In genomic region chr17:68422663-68423498, GRCm38 (mm10) we compare ENCODE assay signal across 16 mouse cellular contexts.
DNase-seq lines count a peak whose midpoint lies in the region; ATAC-seq and TF ChIP-seq lines count a peak whose summit lies in the region.
"Had no signal": no experiment of that assay in that cellular context is flagged by ENCODE, and none has a peak within 500 bp of the region (broad histone marks: within the 10 kb centered on the region; RNA-seq: fewer than 3 reads in every experiment).

No protein-coding gene starts in this region.

- H3K27ac ChIP-seq in hindbrain, embryonic 14.5 days, result 0 out of 2 replicates have a peak overlapping the region, but pooled peaks have one; percentile 43
- no peak overlapping the region for H3K27ac ChIP-seq in hindbrain, embryonic 11.5 days (ENCODE audit: low read depth, low read length)
- H3K27ac ChIP-seq in midbrain, embryonic 14.5 days (replicated peaks; ENCODE audit: low read depth, low read length), result no peak overlapping the region
- no peak overlapping the region for H3K27ac ChIP-seq in midbrain, embryonic 13.5 days
- H3K27ac ChIP-seq in intestine, postnatal 0 days (ENCODE audit: low read depth, low read length), result no peak overlapping the region
- H3K27ac ChIP-seq: embryonic facial prominence, embryonic 12.5 days; heart, embryonic 15.5 days; lung, embryonic 15.5 days; neural tube, embryonic 12.5 days had no signal

- H3K4me3 ChIP-seq in hindbrain, embryonic 14.5 days (replicated peaks; ENCODE audit: low read length), result no peak overlapping the region
- no peak overlapping the region for H3K4me3 ChIP-seq in hindbrain, embryonic 11.5 days (ENCODE audit: low read depth, low read length)
- no peak overlapping the region for H3K4me3 ChIP-seq in midbrain, embryonic 14.5 days (replicated peaks; ENCODE audit: low read depth, low read length)
- no peak overlapping the region for H3K4me3 ChIP-seq in midbrain, embryonic 13.5 days (replicated peaks)
- no peak overlapping the region for H3K4me3 ChIP-seq in intestine, postnatal 0 days (ENCODE audit: low read depth, low read length)
- H3K4me3 ChIP-seq: embryonic facial prominence, embryonic 12.5 days; heart, embryonic 15.5 days; lung, embryonic 15.5 days; neural tube, embryonic 12.5 days had no signal

- H3K4me2 ChIP-seq in hindbrain, embryonic 14.5 days (replicated peaks), result no peak overlapping the region
- H3K4me2 ChIP-seq in hindbrain, embryonic 11.5 days (replicated peaks; ENCODE audit: low read depth, low read length), result no peak overlapping the region
- H3K4me2 ChIP-seq in midbrain, embryonic 14.5 days (ENCODE audit: low read length), result no peak overlapping the region
- no peak overlapping the region for H3K4me2 ChIP-seq in midbrain, embryonic 13.5 days (replicated peaks)
- H3K4me2 ChIP-seq in intestine, postnatal 0 days (replicated peaks; ENCODE audit: low read depth), result no peak overlapping the region
- H3K4me2 ChIP-seq: embryonic facial prominence, embryonic 12.5 days; heart, embryonic 15.5 days; lung, embryonic 15.5 days; neural tube, embryonic 12.5 days had no signal

- no peaks in the 10 kb centered on the region for H3K27me3 ChIP-seq in hindbrain, embryonic 14.5 days (ENCODE audit: control insufficient read depth, insufficient read depth, low read length)
- no peaks in the 10 kb centered on the region for H3K27me3 ChIP-seq in hindbrain, embryonic 11.5 days (ENCODE audit: control insufficient read depth, insufficient read depth, low read length)
- no peaks in the 10 kb centered on the region for H3K27me3 ChIP-seq in midbrain, embryonic 14.5 days (ENCODE audit: control insufficient read depth, insufficient read depth, low read length)
- no peaks in the 10 kb centered on the region for H3K27me3 ChIP-seq in midbrain, embryonic 13.5 days
- no peaks in the 10 kb centered on the region for H3K27me3 ChIP-seq in intestine, postnatal 0 days (replicated peaks; ENCODE audit: control insufficient read depth, insufficient read depth, low read length)
- H3K27me3 ChIP-seq: embryonic facial prominence, embryonic 12.5 days; heart, embryonic 15.5 days; lung, embryonic 15.5 days; neural tube, embryonic 12.5 days had no signal

- DNase-seq in hindbrain, embryonic 14.5 days (ENCODE audit: low spot score), result peak; percentile 44
- DNase-seq in hindbrain, embryonic 11.5 days (ENCODE audit: low spot score), result no peak
- DNase-seq in midbrain, embryonic 14.5 days, result peak; percentile 35
- peak; percentile 24 to 57 for DNase-seq in layer of hippocampus, adult 18-20 months (ENCODE audit: low spot score in 2 of 2)
- peak; percentile 53 for DNase-seq in retina, embryonic 14.5 days (ENCODE audit: low spot score)
- DNase-seq: kidney, postnatal 4 days; liver; thymus, adult 2 months had no signal

- ATAC-seq in hindbrain, embryonic 14.5 days (ENCODE audit: low FRiP score), result peak; percentile 27; the same call in 1 of the 2 replicates
- ATAC-seq in hindbrain, embryonic 11.5 days (ENCODE audit: low FRiP score), result no peak
- no peak for ATAC-seq in midbrain, embryonic 14.5 days (ENCODE audit: low FRiP score, low TSS enrichment)
- no peak for ATAC-seq in midbrain, embryonic 13.5 days
- no peak for ATAC-seq in intestine, postnatal 0 days
- ATAC-seq: CD4-positive, CD25-positive, alpha-beta regulatory T cell, adult 4 months; inflammation-experienced regulatory T-cells, adult 6 months had no signal

- no peak for TF ChIP-seq CTCF in intestine, postnatal 0 days (IDR thresholded peaks at IDR 0.05; ENCODE audit: low read depth)

- H3K36me3 ChIP-seq in hindbrain, embryonic 14.5 days (replicated peaks; ENCODE audit: control insufficient read depth, insufficient read depth), result no peaks in the 10 kb centered on the region
- H3K36me3 ChIP-seq in hindbrain, embryonic 11.5 days (ENCODE audit: control insufficient read depth, insufficient read depth, low read length), result no peaks in the 10 kb centered on the region
- no peaks in the 10 kb centered on the region for H3K36me3 ChIP-seq in midbrain, embryonic 14.5 days (ENCODE audit: control insufficient read depth, insufficient read depth, low read length)
- H3K36me3 ChIP-seq in midbrain, embryonic 13.5 days, result no peaks in the 10 kb centered on the region
- H3K36me3 ChIP-seq in intestine, postnatal 0 days (ENCODE audit: control insufficient read depth, insufficient read depth), result no peaks in the 10 kb centered on the region
- H3K36me3 ChIP-seq: embryonic facial prominence, embryonic 12.5 days; heart, embryonic 15.5 days; lung, embryonic 15.5 days; neural tube, embryonic 12.5 days had no signal

- no peaks in the 10 kb centered on the region for H3K9me3 ChIP-seq in hindbrain, embryonic 14.5 days (ENCODE audit: control insufficient read depth, low read length)
- no peaks in the 10 kb centered on the region for H3K9me3 ChIP-seq in hindbrain, embryonic 11.5 days (ENCODE audit: control insufficient read depth, low read length)
- H3K9me3 ChIP-seq in midbrain, embryonic 14.5 days (ENCODE audit: control insufficient read depth, low read length), result no peaks in the 10 kb centered on the region
- no peaks in the 10 kb centered on the region for H3K9me3 ChIP-seq in midbrain, embryonic 13.5 days
- H3K9me3 ChIP-seq in intestine, postnatal 0 days (ENCODE audit: control insufficient read depth), result no peaks in the 10 kb centered on the region
- H3K9me3 ChIP-seq: embryonic facial prominence, embryonic 12.5 days; heart, embryonic 15.5 days; lung, embryonic 15.5 days; neural tube, embryonic 12.5 days had no signal

- no peaks in the 10 kb centered on the region for H3K4me1 ChIP-seq in hindbrain, embryonic 14.5 days (replicated peaks; ENCODE audit: control insufficient read depth, insufficient read depth, low read length)
- H3K4me1 ChIP-seq in hindbrain, embryonic 11.5 days (replicated peaks; ENCODE audit: control insufficient read depth, insufficient read depth, low read length), result no peaks in the 10 kb centered on the region
- H3K4me1 ChIP-seq in midbrain, embryonic 14.5 days (ENCODE audit: control insufficient read depth, insufficient read depth, low read length), result no peaks in the 10 kb centered on the region
- no peaks in the 10 kb centered on the region for H3K4me1 ChIP-seq in midbrain, embryonic 13.5 days (replicated peaks)
- H3K4me1 ChIP-seq in intestine, postnatal 0 days (replicated peaks; ENCODE audit: control insufficient read depth, insufficient read depth, low read length), result no peaks in the 10 kb centered on the region
- H3K4me1 ChIP-seq: embryonic facial prominence, embryonic 12.5 days; heart, embryonic 15.5 days; lung, embryonic 15.5 days; neural tube, embryonic 12.5 days had no signal

- H3K9ac ChIP-seq in hindbrain, embryonic 14.5 days, result no peak overlapping the region
- H3K9ac ChIP-seq in hindbrain, embryonic 11.5 days (ENCODE audit: low read depth, low read length), result no peak overlapping the region
- no peak overlapping the region for H3K9ac ChIP-seq in midbrain, embryonic 14.5 days (replicated peaks; ENCODE audit: low read length)
- H3K9ac ChIP-seq in midbrain, embryonic 13.5 days (replicated peaks), result no peak overlapping the region
- H3K9ac ChIP-seq in intestine, postnatal 0 days (ENCODE audit: low read depth, low read length), result no peak overlapping the region
- H3K9ac ChIP-seq: embryonic facial prominence, embryonic 12.5 days; heart, embryonic 15.5 days; lung, embryonic 15.5 days; neural tube, embryonic 12.5 days had no signal

- WGBS in hindbrain, embryonic 14.5 days, result 62% methylated on average over 12 of the region's 12 CpGs
- 77% methylated on average over 12 of the region's 12 CpGs for WGBS in hindbrain, embryonic 11.5 days
- WGBS in midbrain, embryonic 14.5 days, result 58% methylated on average over 12 of the region's 12 CpGs
- WGBS in midbrain, embryonic 13.5 days, result 65% methylated on average over 12 of the region's 12 CpGs
- WGBS in intestine, postnatal 0 days, result 59% methylated on average over 12 of the region's 12 CpGs
